Mouse (Mus musculus) layer of hippocampus, adult 18-20 months (tissue): ENCODE measurements at regions not wholly inside any gene's neighbourhood (a gene's known extent, or its start where the extent isn't known, plus 50 kb on each side); places are given as distances from the start of the nearest gene placed in this dataset.

Experiments
- DNase-seq, 2 experiments: peaks; one replicate each; pipeline ENCODE4 v3.0.0; 2022; ENCODE audit warnings: low spot score in 2 of 2

DNA sequence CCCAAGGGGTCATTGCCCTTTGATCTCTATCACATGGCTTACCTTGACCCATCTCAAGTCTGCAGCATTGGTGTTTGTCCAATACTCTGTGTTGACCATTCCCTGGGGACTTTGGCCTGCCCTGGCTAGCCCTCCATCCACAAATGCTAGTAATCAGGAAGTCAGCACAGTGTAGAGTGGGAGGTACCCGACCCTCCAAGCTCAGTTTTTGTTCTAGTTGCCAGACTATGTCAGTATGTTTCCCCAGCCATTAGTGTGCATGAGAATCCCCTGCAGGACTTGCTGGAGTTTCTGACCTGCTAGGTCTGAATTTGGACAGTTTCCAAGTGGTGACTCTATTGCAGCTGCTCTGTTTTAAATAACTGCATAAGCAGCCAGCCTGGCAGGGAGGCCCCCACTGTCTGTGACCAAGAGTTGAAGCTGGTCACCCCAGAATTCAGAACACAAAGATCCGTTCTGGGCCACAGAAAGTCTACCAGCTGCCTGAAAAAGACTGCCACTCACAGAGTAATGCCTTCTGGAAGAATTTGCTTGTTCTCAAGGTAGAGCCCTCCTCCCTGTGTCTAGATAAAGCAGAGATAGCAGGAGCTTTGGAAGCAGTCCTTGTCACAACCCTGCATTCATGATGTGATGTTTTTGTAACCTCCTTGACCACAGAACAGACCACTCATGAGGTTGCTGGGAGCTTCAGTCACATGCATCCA lies 118.0 kb upstream of the Slc22a23 start:
- DNase-seq = no peak

DNA sequence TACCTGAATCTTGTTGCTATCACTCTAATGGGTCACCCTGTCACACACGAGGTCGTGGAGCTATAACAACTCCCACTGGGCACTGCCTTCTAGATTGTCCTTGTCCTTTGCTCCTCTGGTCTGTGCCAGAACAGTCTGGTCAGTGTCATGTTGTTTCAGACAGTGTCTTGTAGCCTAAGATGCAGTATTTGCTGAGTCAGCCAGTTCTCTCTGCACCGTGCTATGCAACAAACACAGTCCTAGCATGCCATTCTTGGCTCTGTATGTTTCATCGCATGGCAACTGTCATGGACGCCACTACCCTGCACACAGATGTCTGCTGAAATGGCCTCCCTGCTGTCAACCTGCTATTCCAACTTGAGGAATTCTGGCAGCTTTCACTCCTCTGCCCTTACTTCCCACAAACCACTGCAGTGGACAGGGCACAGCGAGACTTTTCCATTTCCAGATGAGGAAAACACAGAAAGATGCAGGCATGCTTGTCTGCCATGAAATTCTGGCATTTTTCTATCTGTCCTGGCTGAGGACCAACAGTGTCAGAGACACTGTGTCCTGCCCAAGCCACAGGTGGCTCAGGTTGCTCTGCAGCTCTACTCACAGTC lies 117.3 kb upstream of the Slc22a23 start:
- DNase-seq = no peak

DNA sequence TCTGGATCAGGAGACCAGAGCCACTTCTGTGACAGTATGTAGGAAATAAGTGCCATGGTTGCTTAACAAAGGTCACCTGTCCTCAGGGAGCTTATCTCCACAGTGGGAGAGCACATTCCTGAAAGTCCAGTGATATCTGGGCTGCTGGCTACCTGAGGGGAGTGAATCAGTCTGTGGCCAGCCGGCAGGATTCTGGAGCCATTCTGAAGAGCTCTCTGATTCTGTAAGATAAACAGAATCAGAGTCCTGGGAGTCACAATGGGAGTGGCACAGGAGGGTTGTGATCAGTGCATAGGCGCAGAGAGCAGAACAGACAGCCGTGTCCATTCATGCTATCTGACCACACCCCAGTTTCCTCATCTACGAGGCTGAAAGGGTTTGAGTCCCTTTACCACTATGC lies 116.0 kb upstream of the Slc22a23 start:
- no peak for DNase-seq

DNA sequence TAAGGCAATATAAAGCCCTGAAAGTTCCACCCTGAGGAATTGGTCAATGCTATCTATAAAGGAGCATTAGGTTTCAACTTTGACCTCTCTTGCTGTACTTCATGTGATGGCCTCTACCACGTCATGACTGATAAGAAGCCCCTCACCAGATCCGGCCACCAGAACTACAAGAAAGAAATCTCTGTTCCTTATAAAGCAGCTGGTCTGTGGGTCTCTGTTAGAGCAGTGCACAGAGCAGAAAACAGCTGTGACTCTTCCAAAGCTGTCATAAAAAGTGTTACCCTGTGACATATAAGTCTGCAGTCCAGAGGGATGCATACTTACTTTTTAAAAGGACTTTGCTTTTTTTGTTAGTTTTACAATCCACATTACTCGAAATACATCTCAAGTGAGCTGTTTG lies 111.1 kb upstream of the Slc22a23 start:
- DNase-seq = no peak

DNA sequence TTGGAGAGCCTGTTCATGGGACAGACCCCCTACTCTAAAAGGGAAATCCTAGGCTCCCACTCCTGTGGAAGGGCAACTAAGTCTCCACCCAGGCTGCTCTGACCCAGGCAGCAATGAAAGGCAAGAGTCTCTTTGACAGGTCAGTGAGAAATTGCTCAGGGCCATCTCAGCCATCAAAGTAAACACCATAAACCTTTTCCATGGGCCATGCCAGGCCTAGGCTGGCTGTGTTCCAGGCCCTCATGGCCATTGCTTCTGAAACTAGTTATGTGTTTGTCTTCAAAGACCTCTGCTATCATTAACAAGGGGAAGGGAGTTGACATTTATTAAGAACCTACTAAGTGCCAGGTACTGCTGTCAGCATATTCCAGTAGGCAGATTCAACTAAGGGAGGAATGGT lies 101.8 kb upstream of the Slc22a23 start:
- no peak for DNase-seq

DNA sequence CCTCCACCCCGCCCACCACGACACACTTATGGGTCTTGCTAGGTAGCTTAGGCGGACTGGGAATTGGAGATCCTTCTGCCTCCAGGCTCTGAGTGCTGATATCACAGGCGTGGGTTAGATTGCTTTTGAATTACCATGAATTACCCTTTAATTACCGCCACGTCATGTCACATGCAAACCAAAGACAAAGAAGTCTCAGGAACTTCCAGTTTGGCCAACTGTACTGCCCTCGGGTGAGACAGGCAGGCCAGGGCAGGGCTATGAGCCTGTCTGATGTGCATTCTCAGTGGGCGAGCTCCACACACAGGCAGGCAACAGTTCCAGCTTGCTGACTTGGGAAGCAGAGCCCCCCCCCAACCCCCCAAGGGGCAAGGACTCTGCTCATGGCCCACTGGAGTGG lies 101.3 kb upstream of the Slc22a23 start:
- no peak for DNase-seq

DNA sequence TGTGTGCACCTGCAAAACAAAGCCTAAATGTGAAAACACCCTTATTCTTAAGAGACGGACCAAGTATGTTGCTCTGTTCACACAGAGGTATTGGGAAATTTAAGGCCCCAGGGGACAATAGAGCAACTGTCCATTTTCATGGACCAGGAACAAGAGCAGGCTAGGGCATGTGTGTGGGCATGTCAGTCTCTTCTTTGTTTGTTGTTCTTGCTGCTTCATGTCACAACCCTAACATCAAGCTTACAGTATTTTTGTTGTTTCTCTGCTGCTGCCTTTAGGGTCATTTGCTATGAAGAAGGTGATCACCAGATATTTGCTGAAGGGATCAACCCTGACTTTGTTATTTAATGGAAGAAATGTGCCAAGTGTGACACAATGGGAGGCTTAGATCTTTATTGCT lies 96.4 kb upstream of the Slc22a23 start:
- no peak for DNase-seq

DNA sequence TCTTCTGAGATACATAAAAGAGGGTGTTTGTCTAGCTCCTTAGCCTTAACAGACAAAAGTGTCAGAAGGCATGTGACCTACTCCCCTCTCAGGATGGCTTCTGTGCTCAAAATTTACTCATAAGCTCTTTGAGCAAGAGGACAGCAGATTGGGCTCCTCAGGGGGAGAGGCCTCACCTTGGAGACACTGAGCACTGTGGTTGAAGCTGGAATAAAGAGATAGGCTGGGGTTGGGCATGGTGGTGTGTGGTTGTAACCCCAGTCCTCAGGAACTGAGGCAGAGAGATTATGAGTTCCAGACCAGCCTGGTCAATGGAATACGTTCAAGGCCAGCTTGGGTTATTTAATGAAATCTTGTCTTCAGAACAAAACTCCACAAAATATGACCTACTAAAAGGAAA lies 82.5 kb upstream of the Slc22a23 start:
- no peak for DNase-seq

DNA sequence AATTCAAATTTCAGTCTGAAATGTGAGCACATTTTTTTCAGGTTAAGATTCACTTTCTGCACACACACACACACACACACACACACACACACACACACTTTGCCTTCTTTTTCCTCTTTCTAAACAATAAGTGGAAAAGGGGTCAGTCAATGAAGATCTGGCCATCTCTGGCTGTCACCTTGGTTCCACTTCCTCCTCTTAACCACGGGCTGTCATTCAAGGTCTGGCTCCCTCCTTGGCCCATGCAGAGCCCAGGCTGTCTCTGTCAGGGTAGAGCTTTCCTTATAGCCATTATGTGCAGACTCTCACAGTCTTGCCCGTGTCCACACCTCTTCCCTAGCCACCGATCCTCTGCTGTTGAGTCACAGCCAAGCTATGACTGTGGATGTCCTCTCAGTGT lies 79.9 kb upstream of the Slc22a23 start:
- no peak for DNase-seq

DNA sequence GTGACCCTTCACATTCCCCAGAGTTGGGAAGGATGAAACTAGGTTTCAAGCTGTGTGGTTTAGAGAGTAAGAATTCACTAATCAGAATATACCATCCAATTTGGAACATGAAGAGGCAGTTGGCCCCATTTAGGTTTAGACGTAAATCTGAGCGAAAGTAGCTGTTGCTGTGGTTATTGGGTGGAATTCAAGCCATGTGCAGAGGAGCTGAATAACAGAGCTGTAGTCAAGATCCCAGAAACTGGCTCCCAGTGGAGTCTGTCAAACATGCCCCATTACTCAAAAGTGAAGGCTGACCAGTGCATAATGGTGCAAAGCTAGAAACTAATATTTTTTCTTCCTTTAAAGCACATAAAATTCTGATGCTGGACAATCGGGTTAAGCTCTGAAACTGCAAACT lies 76.7 kb upstream of the Slc22a23 start:
- DNase-seq = no peak

DNA sequence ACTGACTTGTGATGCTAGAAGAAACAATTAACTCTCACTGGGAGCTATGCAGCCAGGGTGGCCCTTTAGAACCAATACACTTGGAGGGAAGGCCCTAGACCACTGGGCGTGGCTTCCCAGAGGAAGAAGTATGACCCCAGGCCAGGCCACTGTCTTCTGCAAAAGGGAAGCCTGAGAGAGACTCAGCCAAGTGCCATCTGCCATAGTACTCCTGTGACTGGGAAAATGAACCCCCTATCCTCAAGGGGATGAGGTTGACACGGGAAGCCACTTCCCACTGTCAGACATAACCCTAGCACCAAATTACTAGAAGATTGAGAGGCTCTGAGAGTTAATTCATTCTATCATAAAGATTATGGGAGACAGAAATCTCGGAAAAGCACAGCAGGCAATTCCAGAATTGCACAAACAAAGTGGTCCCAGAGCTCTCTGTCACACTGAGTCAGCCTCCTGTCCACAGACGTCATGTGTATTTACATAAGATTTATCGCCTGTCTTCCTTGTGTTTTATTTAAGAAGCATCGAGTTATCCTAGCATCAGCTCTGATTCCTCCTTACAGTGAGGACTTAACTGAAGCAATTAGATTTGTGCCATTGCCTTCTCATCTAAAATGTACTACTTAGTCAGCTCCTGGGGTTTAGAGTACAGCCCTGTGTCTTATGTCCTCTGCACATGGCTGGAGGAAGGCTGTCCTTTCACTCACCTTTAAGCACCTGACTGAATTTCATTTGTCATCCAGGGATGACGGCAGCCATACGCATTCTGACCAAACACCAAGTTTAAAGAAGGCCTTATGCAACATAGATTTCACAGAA lies 75.6 kb upstream of the Slc22a23 start:
- DNase-seq = no peak

DNA sequence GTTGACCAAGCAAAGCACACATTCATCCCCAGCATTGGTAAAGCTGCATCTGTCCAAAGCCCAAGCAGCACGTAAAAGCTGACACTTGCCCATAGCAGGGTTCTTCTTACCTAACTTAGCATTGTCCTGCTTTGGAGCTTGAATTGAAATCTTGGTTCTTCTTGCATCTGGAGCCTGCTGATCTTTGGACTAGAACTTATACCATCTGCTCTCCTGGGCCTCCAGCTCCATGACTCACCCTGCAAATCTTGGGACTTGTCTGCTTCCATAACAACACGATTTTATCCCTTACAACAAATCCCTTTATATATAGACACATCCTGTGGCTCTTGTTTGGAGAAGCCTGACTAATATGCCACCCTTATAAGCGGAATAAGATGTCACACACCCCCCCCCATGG lies 74.1 kb upstream of the Slc22a23 start:
- peak; percentile 7 to 10 for DNase-seq

DNA sequence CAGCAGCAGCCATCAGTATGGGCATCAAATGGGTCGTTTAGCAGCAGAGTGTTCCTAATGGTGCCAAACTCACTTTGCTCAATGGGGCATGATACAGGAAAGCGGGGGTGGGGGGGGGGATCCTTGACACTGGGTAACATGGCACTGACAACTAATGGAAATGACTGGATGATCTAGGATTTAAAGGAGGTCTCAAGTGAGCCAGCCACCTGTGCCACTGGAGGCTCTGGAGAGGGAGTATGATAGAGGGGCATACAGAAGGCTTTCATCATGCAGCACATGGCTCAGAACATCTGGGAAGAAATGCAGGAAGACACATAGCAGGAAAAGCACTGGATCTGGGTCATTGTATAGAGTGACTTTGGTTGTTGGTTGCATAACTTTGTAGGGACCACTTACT lies 71.6 kb upstream of the Slc22a23 start:
- DNase-seq = no peak

DNA sequence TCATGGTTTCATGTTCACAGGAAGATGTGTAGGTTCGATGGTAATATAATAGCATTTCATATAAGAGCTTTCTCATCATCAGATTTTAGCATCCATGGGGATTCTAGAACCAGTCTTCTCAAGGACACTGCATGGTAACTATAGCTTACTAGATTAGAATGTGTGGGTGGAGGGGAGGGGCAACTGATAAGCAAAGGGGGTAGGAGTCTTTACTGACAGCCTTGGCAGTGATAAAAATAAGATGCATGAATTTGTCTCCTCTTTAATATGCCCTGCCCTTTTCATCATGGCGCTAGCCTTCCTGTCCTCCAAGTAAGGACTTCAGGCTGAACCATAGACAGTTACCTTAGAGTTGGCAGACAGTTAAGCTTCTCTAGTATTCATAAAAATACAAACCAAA lies 69.6 kb upstream of the Slc22a23 start:
- DNase-seq = no peak

DNA sequence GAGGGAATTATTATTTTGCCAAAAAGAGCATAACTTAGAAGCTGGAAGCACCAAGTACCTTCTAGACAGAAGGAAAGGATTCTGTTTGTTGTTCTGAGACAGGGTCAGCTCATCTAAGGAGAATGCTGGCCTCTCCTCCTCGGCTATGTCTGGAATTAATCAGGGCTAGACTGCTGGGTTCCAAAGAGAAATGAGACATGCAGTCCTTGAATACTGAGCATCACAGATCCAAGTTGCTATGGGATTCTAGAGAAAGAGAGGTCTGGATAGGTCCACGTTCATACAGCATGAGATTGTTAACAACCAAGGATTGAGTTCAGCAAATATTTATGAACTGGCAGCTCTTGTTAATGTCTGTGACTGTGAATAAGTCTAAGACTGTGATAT lies 63.7 kb upstream of the Slc22a23 start:
- no peak for DNase-seq

DNA sequence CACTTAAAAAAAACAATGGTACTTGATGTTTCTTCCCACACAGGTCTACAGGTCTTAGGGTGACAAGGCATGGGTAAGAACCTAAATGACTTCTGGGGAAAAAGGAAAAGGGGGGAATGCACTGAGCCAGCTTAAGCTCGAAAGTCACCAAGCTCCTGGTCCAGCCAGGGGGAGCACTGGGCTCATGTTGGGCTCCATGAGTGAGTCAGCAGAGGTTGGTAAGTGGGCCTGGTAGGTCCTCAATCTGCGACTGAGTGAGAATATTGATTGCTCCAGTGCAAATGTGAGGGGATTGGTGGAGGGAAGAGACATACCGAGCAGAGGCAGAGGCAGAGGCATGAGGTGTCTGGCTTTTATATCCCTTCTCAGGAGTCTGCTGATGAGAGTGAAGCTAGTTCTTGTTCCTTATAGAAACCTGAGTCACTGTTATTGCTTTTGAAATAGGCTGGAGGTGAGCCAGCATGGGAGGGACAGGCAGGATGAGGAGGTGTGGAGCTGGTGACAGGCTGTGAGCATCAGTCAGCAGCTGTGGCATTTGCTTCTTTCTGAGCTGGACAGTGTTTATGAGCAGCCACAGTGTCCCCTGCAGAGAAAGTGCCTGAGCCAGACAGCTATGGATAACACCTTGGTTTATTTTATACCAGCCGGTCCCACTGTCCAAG lies 63.2 kb upstream of the Slc22a23 start:
- DNase-seq = peak in 1 of 2 experiments; percentile 3

DNA sequence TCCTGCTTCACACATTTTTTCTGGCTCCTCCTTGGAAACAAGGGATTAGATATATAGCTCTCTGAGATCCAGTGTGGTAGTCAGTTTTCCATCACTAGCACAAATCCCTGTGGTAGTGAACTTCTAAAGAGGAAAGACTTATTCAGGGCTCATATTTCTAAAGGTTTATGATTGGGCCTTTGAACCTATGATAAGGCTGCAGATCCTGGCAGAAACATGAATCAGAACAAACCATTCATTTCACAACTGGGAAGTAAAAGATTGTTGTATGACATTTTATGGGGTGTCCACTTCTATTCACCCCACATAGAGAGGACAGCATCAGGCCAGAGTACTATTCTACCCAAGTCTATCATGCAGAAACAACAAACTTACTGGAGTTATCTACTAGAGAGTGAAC lies 61.3 kb upstream of the Slc22a23 start:
- DNase-seq = no peak

DNA sequence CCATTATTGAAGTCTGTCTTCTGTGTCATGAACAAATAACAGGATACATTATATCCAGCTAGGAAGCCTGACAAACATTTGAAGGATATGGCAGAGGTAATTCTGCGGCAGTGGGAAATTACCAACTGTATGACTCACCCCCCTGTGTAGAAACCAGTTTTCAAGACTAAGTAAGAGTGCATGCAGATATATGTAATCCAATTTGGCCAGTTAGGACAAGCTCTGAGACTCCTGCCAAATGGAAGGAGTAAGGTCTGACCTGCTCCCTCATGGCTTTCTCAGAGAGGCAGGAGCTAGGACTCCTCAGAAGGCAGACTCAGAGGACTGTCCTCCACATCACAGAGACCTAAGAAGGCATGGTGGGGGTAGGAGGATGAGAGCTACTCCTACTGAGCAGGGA lies 57.6 kb upstream of the Slc22a23 start:
- no peak for DNase-seq

DNA sequence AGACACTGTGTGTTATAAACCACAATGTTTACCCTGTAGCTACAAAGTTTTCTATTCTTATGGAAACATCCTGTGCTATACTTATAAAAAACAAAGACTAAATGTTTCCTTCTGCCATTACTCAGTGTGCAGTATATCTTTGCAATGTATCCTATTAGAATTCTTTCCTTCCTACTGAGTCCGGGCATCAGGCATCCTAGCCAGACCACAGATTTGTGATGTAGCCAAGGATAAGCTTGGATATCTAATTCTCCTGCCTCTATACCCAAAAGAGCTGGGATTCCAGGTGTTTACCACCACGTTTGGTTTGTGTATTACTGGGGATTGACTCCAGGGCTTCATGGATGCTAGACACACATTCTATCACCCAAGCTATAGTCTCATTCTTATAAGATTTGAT lies 56.0 kb upstream of the Slc22a23 start:
- no peak for DNase-seq

DNA sequence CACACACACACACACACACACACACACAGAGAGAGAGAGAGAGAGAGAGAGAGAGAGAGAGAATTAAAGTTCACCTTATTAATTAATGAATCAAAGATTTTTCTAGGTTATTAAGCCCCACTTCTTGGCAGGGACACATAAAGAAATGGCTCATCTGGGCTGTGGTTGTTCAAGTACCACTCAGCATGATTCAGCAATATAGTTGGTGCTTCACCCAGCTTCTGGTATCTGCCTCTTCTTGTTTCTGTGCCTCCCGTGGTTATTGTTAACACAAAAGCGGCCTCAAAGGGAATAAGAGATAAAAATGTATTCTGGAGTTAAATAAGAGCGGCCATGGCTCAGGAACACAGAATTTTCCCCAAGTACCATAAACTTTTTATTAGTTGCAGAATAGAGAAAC lies 53.9 kb upstream of the Slc22a23 start:
- no peak for DNase-seq

DNA sequence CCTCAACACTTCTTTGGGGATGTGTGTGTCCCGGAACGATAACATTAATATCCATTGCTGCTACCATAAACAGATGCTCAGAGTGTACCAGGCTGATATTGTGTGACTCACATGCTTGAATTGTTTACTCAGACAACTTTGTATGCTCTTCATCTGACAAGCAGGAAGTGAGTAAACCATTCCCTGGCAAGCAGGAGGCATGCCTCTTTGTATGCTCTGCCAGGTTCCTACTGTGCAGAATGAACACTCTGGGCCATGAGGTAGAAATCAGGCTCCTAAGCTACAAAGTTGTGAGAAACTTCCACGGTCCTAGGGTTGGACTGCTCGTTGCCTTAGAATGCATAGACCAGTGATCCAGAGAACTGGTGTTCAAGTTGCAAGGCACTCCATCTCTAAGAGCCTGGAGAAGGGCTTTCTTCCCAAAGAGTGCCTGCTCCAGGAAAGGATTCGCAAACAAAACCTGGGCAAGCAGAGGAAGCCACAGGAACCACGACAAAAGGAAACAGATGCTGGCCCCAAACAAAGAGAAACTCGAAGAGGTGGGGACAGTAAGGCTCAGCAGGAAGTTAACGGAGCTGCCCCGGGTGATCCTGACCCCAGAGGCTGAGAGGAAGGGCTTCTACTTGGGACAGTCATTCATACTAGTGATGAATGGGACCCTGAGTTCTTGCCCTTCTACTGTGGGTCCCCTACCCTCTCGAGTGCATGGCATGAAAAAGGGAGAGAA lies 53.2 kb upstream of the Slc22a23 start:
- DNase-seq = no peak
